Mouse (Mus musculus): ENCODE measurements around the gene Neurog2.

Neurog2 gene

DNA sequence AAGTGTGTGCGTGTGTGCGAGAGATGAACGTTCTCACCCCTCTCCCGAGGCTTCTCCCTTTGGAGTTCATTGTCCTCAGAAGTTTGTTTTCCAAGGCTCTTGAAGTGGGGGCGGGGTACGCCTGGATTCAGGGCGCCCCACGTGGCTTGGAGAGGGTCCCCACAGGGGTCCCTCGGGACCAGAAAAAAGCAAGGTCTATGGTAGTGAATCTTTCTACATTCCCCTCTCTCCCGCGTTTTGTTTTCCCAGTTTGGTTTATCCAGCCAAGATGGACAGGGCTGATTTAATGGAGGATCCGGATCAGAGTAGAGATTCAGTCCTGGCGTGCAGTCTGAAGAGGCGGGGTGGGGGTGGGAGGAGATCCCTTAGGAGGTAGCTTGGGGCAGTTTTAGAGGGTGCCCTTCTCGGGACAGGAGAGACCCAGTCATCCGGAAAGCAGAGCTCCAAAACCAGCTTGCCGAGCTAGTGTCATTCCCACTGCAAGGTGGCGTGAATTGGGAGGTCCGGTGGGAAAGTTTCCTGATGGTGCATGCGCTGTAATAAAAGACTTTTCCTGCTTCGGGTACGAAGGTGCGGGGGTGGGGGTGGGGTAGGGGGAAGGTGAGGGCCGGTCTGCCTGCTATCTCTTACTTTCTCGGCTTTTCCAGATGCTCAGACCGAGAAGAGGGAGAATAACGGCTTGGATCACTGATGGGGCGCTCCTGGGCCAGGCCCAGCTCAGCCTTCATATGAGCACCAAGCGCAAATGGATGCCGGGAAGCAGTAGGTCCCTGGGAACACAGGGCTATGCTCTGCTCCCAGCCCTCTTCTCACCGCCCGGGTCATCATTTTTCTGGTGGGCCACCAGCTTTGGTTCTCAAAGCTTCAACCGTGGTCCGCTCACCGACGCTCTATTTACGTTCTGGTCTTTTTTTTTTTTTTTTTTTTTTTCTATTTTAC lies 8.1 kb downstream of the Neurog2 start:
- in situ Hi-C loops (cut with MboI; ENCODE audit: unreplicated experiment in 2 of 2): loop anchor here in 1 of 2 experiments (5.0 kb wide), 1 partner anchor 106 kb away; no protein-coding TSS in a partner anchor

GRCm38 (mm10) chr3:127642211-127642610 lies 9.3 kb downstream of the Neurog2 start:
- in situ Hi-C loops (cut with MboI; ENCODE audit: unreplicated experiment in 2 of 2): loop anchor here in 1 of 2 experiments (5.0 kb wide), 1 partner anchor 105 kb away; no protein-coding TSS in a partner anchor

DNA sequence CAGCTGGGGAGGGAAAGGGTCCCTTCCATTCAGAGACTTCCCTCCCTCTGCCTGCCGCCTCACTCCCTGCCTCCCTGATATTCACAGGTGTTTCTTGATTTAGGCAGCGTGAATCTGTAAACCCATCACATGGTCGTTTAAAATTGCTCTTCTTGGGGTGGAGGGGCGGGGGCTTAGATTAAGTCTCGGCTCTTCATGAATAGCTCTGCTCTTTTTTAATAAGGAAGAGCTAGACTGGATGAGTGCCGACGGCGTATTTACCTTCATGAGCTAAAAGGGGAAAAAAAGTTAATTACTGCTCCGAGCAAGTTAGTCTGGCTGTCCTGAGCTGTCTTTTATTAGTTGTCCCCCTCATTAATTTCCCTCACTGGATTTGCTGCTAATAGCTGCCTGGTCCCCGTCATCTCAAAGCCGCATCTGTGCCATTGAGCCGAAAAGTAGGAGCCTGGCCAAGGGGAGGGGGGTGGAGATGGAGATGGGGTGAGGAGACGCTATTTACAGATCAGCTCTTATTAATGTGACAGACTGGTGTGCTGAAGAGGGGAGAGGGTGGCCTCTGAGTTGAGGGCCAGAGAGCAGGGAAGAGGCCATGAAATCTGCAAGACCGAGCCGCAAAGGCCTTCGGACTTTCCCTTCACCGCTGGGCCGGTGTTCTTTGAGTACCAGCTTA lies 13.4 kb downstream of the Neurog2 start:
- in situ Hi-C loops (cut with MboI; ENCODE audit: unreplicated experiment in 2 of 2): no loop called here

GRCm38 (mm10) chr3:127651742-127652653 lies 19.1 kb downstream of the Neurog2 start:
- in situ Hi-C loops (cut with MboI; ENCODE audit: unreplicated experiment in 2 of 2): no loop called here

DNA sequence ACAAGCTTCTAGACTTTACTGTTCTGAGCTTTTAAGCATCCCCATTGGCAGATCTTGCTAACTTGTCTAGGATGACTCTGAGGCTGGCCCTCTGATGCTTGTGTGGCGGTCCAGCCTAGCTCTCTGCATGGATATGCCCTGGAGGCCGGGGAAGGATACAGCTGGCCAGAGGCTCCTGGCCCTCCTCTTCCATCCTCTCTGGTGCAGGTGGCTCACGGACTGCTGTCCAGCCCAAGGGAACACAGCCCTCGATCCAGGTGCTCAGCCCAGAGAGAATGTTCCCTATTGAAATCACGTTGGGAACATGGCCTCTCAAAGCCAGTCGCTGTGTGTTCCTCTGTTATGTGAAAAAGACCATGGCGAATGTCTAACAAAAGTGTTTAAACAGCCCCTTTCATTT lies 27.8 kb downstream of the Neurog2 start:
- in situ Hi-C loops (cut with MboI; ENCODE audit: unreplicated experiment in 2 of 2): no loop called here

DNA sequence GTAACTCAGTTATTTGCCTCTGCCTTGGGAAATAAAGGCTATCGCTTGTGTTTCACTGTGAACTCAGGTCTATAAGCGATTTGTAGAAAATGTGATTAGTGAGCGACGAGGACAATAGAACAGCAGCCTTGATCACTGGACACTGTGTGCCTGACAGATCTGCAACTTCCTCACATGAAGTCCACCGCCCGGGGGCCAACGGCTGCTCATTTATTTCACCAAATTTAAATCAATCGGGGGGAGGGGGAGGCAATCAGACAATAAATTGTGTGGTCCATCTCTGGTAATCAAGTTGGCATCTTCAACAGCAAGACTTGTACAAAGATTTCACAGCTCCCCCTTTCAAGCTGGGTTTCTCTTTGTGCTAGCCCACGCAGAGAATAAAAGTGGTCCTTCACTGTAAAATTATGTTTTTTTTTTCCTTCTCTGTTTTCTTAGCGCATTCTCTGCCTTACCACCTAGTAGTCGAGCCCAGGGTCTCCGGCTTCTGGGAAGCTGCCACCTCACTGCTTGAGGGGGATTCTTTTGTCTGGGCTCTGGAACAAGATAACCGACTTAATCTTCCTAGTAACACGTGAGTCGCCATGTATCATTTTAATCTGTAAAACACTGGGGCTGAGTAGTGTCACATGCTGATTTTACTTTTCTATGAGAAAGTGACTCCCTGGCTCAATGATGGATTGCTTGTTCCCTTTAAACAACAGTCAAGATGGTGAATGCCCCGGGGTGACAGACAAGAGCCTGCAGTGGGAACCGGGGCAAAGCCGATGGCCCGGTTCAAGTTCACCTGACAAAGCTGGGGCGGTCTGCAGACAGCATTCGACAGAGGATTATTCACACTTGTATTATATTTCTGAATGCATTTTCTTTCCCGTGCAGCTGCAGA lies 29.0 kb downstream of the Neurog2 start:
- in situ Hi-C loops (cut with MboI; ENCODE audit: unreplicated experiment in 2 of 2): no loop called here

DNA sequence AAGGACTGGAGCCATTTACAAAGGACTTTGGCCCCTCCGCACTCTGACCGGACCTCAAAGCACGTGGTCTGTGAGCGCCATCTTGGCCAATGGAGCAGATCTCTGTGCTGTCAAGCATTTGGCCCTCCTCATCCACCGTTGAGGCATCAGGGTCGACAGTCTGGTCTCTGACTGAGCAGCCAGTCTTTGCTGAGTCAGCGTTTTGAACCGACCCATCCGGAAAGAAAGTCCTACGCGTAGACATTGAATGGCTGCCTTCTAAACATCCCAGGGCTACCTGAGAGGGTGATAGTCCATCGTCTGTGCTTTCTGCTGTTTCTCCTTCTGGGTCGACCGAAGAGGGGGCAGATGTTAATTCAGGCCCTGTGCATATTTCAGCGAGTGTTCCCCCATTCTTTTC lies 46.8 kb downstream of the Neurog2 start:
- in situ Hi-C loops (cut with MboI; ENCODE audit: unreplicated experiment in 2 of 2): no loop called here
